Mouse (Mus musculus) layer of hippocampus, adult 9-11 months (tissue): ENCODE results near the gene Acox2.

Experiments
- DNase-seq: peaks from one replicate; pipeline ENCODE4 v3.0.0; 2022

Gene Acox2

DNA sequence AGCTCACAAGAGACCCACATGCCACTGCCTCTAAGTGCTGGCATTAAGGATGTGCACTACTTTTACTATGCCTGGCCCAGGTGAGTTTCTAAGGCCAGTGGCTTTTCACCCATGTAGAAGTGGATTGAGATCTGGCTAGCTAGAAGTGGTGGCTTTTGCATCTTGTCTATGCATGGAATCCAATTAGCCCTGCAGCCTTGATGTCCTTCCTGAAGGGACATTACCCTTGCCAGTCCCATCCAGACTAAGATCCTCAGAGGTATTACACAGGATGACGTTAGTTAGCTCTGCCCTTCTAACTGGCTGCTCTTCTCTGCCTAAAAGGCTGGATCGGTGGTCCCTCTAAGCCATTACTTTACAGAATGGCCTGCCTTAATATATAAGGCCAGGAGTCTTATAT lies 46.2 kb downstream of the Acox2 start:
- no peak for DNase-seq

DNA sequence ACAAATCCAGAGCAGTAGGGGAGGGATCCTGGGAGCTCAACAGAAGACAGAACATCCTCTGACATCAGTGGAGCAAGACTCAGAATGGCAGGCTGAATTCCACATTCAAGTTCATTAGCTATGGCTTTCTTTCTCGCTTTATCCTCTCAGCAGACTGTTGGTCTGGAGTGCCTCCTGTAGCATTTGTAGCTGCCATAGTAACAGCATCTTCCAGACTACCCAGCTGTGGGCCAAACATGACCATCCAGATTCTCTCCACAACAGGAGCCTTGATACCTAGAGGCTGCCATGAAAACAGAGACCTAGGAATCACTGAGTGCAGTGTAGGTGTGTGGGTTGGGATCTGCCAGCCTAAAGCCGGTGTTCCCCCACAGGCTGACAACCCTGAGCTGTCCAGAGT lies 49.3 kb downstream of the Acox2 start:
- DNase-seq, result no peak

DNA sequence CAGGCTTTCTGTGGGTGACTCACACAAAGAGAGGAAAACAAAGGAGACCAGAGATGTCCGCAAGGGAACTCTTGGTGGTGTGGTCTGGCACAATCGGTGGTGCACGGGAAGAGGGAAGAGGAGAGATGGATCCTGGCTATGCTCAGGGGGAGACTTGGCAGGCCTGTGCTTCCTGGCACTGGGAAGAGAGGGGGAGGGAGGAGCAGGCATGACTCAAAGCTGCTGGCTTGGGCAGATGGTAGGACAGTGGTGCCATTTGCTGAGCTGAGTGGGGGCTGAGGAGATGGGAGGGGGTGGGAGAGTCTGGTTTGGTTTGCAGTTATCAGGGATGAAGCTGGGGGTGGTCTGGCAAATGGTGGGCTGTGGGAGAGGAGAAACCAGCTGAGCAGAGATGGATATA lies 50.3 kb downstream of the Acox2 start:
- DNase-seq, result peak; percentile 93

DNA sequence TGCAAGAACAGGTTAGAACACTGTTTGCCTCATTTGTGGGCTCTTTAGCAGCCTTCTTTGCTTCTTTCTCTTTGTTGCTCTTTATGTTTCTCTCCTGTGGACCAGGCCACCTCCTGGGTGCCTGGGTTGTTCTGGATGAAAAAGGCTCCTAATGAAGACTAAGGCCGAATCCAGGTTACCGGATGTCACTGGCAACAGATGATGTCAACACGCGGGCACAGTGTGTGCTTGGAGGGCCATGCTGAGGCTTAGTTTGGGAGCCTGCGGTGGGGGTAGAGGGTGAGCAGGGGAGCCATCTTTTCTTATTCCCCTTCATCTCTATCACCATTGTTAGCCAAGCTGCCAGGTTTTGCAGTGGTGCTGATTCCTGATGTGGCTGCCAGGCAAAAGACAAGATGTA lies 51.6 kb downstream of the Acox2 start:
- DNase-seq, result no peak

DNA sequence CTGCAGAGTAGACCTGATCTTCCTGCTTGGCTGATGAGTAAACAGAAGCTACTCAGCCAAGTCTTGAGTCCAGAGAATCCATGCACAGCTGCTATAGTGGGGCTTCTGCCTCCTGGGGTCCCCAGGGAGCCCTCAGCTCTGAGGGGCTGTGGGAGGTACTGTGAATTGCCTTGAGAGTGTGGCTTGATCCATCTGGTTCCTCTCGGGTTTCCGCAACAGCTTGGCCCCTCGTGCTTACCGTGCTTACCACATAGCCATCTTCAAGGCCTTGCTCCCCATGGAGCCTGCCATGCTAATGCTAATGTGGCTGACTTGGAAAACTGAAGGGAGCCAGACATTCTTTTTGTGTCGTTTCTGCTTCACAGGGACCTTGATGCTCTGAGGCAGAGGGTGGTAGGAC lies 52.0 kb downstream of the Acox2 start:
- no peak for DNase-seq

DNA sequence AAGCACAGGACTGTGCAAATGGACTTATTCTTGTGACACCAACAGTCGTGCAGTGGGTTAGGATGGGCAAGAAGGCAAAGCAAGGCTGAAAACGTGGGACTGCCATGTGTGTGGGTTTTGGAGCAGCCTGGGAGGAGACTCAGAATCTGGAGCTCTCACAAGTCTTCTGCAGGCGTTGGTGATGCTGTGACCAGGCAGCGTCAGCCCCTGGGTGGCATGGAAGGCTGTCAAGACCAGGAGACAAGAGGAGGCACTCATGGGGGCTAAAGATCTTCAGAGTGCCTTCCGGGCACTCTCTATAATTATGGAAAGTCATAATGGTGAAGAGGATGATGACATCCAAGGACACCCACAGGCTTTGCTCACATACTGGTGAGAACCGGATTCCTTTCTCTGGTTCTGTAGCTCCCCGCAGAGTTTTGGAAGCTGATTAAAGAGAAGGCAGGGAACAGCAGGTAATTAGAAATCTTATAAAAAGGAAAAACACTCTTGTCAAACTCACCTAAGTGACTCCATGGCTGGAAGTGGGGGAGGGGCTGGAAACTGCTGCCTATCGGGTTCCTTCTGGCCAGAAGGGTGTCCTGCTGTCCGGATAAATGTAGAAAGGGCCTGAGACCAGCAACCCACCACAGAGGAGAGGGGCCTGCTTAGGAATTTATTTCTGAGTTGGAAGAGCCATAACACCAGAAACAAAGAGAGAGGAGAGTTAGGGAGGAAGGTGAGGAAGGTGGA lies 52.8 kb downstream of the Acox2 start:
- no peak for DNase-seq

DNA sequence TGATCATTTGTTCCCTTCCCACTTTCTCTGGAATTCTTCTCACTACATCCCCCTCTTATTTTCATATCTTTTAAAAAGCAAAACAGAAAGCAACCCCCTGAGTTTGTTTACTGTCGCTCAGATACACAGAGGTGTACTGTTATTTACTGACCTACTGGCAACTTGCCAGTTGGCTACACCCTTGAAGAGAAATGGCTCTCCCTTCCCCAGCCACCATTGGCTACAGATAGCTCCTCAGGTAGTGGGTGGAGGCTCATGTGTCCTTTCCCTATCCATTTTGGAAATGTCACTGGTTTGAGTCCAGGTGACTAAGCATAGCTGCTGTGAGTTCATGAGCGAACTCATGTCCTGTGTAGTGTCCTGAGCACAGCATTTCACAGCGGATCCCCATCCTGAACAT lies 57.4 kb downstream of the Acox2 start:
- no peak for DNase-seq

DNA sequence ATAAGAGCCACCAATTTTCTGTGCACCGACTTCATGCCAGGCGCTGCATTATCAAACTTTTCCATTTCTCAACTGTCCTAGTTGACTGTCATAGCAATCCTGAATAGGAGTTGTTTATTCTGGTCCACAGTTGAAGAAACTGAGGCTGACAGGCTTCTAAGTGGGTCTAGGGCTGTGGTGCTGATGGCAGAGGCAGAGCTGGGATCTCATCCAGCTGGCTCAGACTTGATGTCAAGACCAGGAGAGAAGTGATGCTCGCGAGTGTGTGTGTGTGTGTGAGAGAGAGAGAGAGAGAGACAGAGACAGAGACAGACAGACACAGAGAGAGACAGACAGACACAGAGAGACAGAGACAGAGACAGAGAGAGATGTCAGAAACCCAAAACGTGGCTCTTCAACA lies 58.4 kb downstream of the Acox2 start:
- DNase-seq, result no peak

DNA sequence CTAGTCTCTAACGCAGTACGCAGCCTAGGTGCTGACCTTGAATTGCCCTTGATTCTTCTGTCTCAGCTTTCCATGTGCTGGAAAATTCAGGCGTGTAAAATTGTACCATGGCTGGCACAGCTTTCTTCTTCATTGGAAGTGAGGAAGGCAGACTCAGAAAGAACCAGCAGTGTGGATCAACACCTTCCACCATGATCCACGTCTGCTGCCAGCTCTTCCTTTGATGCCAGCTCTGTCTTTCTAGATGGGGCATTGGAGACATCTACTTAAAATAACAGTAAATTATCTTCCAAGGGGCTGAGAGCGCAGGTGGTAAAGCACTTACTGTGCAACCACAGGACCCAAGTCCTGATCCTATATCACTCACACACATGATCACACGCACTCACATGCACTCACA lies 66.4 kb downstream of the Acox2 start:
- no peak for DNase-seq

DNA sequence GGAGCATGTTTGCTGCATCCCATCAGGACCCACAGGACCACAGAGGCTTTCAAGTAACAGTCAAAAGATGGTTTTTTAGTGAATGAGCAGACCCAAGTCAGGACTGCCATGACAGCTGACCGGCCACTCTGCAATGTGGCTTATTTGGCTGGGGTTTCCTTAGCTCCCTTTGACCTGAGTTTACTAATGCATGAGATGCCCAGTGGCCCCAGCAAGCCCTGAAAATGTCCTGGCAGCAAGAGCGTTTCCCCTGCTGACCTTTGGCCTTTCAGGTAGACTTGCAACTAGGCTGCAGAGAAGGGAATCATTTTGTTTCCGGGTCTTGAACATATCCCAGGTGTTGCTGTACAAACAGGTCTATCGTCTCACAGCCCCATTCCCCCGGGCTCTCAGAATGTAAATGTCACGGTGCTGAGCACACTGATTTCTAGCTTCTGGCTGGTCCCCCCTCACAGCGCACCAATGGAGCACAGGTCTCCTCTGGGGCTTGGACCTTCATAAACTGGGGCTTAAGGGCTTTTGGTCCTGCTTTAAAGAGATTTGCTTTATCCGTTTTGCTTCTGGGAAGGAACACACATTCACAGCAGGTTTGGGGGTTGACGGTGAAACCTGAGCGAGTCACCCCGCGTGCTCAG lies 67.7 kb downstream of the Acox2 start:
- DNase-seq, result no peak

DNA sequence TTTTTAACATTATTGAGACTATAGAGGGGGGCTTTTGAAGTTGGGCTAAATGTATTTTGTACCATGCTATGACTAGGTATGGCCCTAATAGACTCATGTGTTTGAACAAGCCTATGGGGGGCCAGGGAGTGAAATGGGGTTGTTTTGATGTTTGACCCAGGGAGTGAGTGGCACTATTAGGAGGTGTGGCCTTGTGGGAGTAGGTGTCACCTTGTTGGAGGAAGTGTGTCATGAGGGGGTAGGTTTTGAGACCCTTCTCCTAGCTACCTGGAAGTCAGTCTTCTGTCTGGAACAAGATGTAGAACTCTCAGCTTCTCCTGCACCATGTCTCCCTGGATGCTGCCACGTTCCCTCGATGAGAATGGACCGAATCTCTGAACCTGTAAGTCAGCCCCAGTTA lies 68.6 kb downstream of the Acox2 start:
- DNase-seq, result no peak

DNA sequence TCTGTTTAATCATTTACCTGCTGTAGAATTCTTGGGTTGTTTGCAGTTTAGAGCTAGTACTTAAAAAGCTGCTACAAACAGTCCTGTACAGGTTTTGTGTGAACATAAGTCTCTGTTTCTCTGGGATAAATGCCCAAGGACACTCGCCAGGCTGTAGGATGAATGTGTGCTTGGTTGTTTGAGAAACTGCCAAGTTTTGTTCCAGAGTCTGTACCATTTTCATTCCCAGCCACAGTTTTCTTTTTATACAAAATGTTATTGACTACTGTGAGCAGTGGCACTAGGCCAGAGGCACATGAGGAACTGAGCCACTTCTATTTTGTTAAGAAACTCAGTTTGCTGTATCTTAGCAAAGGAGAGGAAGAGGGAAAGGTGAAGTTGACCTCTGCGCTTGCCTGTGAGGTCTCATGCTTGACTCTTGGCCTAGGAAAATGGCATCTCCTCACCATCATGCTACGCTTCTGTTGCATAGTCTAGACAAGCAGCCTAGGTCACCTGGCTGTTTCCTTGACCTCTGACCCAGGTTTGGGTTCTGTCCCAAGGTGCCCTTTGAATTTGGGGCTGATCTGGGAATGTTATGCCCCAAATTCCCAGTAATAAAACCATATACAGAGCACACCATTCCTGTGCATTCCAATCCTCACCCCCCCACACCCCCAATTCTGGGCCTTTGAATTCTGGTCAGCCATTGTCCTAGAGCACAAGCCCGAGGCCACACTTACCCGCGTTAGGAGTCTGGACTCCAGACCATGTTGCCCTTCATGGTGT lies 72.7 kb downstream of the Acox2 start:
- peak; percentile 90 for DNase-seq

DNA sequence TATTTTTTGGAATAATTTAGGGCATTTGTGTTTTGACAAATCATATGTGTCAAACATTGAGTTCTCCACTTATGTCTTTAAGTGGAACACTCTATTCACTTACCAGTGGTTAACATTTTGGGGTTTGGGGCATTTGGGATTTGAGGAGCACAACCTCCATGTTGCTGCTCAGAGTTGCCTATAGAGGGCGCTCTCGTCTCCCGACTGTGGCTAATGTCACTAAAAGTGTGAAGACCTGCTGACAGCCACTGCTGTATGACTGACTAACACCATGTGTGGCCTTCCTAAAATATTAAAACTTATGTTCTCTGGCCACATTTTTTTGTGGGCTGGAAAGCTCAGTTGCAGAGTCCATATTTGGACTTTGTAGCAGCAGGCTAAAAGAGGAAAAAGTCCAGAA lies 75.8 kb downstream of the Acox2 start:
- no peak for DNase-seq

DNA sequence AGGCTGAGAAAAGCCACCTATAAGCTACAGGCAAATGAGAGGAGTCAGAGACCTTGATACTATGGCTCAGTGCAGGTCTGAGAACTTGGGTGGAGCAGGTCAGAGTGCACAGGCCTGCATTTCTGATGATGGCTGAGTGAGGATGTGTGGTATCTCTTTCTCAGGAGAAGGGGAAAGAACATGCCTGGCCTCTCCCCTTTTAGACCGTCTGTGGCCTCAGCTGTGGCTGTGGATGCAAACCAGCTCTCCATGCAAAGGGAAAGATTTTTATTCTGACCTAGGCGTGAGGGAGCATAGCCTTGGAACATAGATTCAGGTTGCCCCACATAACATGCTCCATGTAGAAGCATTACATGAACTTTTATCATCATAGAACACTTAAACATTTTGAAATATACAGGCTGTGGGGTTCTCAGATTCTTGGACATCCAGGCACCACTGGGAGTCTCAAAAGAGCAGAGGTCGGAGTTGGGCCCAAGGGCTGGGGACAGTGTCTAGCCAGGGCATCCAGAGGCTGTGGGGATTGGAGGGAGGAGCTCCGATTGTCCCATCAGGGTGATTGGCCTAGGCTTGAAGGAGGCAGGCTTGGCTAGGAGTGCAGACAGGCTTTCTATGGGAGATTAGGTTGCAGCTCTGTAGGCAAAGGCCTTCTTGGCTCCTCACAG lies 78.7 kb downstream of the Acox2 start:
- no peak for DNase-seq

DNA sequence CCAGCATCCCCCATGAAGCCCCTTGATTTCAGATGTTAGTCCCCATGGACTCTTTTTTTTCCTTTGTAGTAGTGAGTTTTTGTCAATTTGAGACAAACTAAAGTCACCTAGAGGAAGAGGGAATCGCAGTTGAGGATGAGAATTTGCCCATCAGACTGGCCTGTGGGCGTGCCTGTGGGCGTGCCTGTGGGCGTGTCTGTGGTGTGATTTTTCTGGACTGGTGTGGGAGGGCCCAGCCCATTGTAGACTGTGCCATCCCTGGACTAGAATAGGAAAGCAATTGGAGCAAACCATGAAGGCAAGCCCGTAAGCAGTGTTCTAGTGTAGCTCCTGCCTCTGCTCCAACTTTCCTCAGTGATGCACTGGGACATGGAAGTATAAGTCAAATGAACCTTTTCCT lies 82.9 kb downstream of the Acox2 start:
- DNase-seq, result no peak
